Mouse (Mus musculus) telencephalon, adult 2 months (tissue): ENCODE results near the gene Nt5c.
A peak's percentile ranks its signal among the peaks of the same experiment; 100 is the strongest.
"Not testable (repeated sequence)": the region's sequence is repeated elsewhere in the genome, so short reads cannot be mapped to it uniquely, and the experiment has no call there.

Experiments
- DNase-seq: peaks from one replicate; pipeline ENCODE4 v3.0.0-alpha.2; 2011; ENCODE audit warnings: low read depth, low spot score

The Nt5c gene

DNA sequence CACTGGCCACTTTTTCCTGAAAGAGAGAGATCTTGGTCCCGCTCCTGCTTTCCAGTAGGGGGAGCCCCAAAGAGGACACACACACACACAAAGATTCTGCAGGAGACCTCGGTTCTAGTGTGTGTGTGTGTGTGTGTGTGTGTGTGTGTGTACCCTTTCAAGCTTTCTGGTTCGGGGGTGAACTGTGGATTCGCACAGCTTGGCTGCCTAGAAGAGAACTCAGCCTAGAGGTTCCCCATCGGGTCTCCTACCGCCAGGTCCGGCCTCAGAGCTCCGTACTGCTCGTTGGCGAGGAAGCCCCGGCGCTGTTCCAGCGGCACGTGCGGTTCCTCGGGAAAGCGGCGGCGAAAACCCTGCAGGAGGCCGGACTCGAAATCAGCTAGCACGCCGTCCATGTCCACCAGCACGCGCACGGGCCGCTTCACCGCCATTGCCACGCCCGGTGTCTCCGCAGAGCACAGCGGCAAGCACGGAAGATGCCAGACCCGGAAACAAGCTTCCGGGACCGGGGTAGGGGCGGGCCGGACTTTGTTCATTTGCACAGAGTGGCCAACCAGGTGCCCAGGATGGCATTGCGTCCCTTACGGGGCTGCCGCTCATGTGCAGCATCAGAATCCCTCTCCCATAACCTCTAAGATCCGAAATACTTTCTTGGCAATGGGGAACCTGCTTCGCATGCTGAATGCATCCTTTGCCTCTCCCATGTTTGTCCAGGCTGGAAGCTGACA is at the start of gene Nt5c:
Gene Nt5c (minus strand): TSS at position 507 of the 728 bp plus-strand sequence.
- peak; percentile 84 for DNase-seq

DNA sequence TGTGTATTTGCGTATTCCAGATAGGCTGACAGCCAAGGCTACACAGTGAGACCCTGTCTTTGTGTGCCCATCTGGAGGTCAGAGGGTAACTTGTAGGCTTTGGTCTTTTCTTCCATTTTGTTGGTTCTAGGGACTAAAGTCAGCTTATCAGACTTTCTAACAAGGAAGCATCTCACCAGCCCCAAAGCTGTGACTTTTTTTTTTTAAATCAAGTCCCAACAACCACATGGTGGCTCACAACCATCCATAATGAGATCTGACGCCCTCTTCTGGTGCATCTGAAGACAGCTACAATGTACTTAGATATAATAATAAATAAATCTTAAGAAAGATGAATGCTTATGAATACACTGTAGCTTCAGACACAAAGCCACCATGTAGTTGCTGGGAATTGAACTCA is 46.4 kb upstream of the Nt5c start:
- no peak for DNase-seq

DNA sequence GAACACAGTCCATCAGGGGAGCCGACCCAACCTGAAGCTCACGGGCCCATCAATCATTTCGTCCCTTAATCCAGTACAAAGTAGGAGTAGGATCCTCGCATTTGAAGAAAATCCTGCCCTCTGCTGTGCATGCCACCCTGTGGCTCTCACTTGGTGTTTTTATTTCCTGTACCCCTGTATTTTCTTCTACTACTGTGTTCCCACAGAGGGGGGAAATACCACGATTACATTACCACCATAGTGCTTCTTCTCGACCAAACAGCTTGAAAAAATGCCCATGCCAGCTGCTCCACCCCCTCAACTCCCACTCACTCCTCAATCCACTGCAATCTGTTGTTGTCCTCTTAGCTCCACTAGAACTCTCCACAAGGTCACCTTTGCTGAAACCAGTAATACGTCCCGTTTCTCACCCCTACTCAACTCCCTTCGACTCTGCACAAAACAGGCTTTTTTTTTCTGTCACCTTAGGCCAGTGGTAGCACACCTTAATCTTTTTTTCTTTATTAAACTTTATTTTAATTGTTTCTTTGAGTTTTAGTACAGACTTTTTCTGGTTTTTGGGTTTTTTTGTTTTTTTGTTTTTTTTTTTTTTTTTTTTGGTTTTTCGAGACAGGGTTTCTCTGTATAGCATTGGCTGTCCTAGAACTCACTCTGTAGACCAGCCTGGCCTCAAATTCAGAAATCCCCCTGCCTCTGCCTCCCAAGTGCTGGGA is 45.4 kb upstream of the Nt5c start:
- DNase-seq: no peak

DNA sequence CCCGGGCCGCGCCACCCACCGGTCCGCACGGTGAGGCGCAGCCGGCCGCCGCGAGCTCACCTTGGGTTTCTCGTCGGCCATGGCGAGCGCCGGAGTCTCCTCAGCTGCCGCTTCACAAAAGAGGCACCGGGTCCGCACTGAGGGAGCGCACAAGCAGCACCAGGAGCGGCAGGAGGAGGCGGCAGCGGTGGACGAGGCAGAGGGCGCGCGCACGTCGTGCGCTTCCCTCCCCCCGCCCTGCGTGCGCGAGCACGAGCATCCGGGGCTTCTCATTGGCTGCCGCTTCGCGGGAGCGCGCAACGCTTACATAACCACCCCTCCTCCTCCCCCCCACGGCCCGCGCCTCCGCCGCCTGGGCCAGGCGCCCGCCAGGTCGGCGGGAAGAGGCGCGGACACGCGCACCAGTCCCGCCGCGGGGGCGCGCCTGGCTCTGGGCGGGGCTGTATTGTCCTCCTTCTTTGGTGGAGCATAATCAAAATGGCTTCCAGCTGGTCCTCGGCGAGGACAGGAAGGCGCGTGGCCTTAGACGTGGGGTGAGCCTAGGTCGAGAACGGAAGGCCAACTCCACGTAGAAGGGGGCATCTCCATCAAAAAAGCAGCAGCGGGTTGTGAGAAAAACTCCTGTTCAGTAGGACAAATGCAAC is 44.5 kb upstream of the Nt5c start, which contains the start of gene Sumo2:
Gene Sumo2 (minus strand): TSS at position 239 of the 644 bp plus-strand sequence.
- DNase-seq: peak; percentile 82

DNA sequence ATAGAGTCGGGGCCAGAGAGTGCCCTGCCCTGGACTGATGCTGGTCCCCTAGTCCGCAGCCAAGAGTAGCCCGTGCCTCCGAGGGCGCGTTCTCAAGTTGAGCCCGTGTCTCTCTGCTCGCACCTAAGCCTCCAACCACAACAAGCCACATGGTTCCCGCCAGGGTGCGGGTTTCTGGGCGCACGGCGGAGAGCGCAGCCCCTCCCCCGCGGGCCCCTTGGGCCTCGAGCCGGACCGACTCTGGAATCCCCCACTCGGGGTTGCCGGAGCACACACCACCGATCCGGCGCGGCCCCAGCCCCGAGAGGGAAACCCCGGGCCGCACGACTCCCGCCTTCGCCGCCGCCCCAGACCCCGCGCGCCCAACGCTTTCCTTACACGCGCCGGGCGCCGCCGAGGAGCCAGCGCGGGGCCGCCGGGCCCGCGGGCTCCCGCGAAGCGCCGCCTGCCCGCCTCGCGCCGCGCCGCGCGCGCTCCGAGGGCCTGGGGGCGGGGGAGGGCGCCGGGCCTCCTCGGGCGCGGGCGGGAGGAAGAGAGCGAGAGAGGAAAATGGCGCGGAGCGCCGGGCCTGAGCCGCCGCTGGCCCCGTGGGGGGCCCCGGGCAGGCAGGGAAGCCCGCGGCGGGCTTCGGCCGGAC is 43.9 kb upstream of the Nt5c start:
- DNase-seq: no peak

DNA sequence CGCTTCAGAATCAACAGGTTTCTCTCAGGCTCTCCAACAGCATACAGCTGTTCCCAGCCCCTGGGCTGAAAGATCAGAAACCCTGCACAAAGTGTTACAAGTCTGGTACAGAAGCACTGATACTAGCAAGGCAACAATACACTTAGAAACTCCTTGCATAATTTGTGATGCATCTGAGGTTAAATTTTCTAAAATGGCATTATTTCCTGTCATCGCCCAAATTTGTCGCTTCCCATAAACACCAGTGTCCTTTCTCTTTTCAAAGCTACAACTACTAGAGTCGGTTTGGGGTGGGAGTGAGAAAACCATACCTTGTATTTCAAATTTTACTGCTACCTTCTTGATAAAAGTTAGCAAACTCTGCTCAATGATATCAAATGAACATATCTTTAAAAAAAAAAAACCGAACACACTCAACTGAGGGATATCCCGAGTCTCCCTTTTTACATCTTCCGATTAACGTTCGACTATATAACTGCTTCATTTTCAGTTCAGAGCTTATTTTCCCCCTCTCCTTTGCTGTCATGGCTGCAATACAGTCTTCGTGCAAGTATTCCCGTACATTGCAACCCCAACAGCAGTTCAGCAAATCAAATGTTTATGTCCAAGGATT is 43.2 kb upstream of the Nt5c start:
- no peak for DNase-seq

DNA sequence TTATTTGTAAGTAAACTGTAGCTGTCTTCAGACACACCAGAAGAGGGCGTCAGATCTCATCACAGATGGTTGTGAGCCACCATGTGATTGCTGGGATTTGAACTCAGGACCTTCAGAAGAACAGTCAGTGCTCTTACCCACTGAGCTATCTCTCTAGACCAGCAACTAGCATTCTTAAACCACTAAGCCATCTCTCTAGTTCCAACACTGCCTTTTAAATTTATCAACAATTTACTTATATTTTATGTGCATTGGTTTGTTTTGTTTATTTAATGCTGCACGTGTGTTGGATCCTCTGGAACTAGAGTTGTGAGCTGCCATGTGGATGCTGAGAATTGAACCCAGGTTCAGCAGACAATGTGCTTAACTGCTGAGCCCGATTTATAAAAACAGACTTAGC is 34.8 kb upstream of the Nt5c start:
- not testable (repeated sequence) for DNase-seq

DNA sequence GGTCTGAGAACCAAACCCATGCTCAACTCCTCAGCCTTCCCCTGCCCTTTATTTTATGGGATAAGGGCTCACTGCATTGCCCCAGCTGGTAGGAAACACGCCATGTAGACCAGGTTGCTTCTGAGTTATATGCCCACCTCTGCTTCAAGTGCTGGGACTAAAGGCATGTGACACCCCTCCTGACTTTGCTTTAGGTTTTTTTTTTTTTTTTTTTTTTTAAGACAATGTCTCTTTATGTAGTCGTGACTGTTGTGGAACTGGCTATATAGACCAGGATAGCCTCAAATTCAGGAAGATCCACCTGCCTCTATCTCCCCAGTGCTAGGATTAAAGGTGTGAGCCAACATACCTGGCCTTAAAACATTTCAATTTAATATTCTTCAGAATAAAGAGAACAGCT is 31.0 kb upstream of the Nt5c start:
- no peak for DNase-seq

DNA sequence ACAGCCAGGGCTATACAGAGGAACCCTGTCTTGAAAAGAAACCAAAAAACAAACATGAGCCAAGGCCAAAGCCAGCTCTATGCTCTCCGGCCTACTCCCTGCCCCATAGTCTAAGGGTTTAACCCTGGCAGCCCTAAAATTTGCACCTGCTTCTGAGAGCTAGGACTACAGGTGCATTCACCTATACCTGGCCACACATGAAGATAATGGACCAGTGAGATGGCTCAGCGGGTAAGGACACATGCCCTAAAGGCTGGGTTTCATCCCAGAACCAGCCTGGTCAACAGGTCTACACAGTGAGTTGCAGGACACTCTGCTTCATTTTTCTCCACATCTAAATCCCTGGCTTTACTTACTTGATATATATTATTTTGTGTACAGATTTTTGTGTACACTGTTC is 30.6 kb upstream of the Nt5c start:
- no peak for DNase-seq

DNA sequence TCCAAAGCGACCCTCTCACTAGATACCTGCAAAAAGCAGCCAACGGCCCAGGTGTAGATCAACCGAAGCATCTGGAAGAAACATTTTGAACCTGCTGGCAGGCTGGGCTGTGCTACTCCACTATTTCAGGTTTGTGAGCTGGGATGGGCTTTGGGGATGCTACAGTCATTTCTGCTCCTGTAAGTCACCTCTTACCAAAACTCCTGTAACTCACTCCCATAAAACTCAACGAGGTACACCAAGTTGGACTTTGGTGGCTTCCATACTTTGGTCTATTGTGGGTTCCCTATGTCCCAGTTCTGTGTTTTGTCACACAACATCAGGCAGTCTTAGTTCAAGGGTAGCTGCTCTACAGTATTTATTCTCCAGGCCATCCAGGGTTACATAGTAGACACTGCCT is 29.4 kb upstream of the Nt5c start:
- no peak for DNase-seq

DNA sequence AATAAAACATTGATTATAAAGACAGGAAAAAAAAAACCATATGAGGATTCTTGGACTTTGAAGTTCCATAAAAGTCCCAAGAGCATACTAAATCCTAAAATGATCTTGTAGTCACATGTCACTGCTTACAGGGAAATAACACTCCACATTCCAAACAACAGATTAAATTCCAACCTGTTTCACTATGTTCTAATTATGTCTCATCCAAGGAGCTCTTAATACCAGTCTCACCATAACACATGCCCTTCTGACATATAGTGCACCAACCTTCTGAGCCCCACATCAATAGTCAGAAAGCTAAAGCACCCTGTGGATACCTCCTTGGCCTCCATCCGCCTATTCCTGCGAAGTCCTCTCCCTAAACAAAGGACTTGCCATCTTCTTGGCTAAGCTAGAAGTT is 28.6 kb upstream of the Nt5c start:
- no peak for DNase-seq

DNA sequence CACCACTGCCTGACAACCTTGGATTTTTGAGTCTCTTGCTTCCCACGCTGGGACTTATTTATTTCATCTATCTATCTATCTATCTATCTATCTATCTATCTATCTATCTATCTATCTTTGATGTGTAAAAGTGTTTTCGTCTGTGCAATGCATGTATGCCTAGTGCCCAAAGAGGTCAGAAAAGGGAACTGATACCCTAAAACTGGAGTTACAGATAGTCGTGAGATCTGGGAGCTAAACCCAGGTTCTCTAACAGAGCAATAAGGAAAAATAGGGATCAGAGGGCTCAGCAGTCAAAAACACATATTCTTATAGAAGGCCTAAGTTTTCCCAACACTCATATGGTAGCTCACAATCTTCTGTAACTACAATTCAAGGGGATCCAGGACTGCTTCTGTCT is 27.9 kb upstream of the Nt5c start:
- DNase-seq: no peak

DNA sequence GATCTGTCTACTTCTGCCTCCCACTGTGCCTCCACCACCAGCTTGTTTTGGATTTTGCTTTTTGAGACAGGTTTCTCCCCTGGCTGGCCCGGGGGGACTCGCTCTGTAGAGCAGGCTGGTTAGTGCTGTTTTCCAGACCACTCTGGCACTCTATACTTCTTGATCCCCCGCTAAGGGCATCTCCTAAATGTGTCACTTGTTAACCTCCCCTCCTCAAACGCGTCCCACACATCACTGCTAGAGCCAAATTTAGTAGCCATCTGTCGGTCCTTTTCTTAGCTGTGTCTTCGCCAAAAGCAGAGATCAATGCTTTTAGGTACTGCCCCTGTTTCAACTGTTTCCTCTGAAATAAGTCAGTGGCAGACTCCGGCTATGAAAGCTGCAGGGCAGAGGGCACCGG is 27.0 kb upstream of the Nt5c start:
- DNase-seq: peak; percentile 62

DNA sequence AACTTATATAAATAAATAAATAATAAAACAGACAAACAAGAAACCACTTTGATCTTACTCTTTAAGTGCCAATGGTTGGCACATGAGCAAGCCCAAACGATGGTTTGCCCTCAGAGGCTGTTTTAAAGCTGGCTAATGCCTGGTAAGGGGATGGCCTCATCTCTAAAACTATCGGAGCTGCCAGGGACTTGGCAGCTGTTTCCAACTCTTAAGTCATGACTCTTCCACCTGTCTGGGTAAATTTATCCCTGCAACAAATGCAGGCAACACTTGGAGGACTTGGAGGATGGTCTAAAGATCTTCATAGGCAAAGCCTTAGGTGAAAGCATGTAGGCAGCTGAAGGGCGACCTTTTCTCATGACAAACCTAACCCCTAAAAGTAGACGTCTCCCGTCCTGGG is 25.3 kb upstream of the Nt5c start:
- no peak for DNase-seq

DNA sequence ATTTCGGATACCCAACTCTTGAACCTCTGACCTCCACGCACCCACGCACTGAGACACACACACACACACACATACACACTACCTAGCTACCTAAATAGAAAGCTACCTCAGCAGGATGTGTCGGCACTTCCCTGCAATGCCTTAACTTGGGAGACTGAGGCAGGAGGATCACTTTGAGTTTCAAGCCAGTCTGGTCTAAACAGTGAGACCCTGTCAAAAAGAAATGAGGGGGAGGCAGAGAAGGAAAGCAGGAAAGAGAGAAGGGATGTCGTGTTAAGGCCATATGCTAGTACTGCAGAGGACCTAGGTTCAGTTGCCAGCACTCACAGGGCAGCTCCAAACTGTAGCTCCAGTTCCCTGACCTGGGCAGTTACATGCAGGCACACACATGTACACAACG is 23.4 kb upstream of the Nt5c start:
- DNase-seq: no peak

DNA sequence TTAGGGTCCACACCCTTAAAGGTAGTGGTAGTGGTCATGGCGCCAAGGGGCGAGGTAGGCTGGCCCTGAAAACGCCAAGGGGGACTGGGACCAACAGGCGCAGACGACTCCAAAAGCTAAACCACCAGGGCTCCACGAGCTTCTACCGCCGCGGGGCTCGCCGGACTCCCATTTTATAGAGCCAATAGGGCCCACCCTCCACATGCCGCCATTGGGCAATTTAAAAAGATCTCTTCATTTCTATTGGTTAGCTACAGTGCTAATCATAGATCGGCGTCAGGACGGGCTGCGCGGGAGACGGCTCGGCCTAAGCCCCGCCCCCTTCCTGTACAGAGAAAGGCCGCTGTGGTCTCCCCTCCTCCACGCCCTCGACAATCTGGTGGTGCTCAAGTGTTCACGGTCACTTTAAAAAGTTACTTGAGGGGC is 22.6 kb upstream of the Nt5c start, which contains the start of gene Jpt1:
Gene Jpt1 (minus strand): TSS at position 150 of the 426 bp plus-strand sequence.
- DNase-seq: peak; percentile 92

DNA sequence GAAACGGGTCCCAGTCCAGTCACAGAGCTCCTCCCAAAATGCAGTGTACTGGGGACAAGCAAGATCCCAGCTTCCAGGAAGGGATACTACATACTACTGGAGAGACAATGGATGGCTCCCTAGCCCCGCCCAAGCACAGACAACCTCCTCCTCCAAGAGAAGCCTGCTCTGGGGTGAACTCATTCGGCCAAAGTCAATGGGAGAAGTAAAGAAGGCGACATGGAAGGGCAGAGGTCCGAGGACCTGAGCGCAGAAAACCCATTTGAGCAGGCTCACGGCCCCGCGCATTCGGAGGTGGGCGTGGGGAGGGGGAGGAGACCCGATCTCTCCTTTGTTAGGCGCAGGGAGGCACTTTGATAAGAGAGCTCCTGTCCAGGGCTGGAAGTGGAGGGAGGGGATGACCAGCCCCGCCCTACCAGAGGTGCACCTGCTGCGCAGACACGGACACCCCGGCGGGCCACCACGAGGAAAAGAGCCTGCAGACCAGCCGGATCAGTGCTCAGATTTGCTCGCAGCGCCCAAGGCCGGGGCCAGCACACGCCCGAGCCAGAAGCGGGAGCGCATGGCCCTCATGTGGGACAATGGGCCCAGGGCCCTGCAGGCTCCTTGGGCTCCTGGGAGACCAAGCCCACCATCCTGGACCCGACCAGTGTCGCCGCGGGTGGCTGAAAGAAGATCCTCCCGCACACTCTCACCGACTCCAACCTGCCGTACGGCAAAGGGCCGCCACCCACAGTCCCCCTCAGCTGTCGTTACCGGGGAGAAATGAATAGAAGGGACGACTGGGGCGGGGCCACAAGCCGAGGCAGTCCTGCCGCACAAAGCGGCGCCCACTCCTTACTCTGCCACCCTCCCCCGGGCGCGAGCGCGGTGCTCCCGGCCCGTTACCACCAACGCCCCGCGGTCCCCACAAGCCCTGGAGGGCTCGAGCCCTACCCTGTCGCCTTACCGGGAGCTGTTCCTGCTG is 21.9 kb upstream of the Nt5c start:
- DNase-seq: no peak

DNA sequence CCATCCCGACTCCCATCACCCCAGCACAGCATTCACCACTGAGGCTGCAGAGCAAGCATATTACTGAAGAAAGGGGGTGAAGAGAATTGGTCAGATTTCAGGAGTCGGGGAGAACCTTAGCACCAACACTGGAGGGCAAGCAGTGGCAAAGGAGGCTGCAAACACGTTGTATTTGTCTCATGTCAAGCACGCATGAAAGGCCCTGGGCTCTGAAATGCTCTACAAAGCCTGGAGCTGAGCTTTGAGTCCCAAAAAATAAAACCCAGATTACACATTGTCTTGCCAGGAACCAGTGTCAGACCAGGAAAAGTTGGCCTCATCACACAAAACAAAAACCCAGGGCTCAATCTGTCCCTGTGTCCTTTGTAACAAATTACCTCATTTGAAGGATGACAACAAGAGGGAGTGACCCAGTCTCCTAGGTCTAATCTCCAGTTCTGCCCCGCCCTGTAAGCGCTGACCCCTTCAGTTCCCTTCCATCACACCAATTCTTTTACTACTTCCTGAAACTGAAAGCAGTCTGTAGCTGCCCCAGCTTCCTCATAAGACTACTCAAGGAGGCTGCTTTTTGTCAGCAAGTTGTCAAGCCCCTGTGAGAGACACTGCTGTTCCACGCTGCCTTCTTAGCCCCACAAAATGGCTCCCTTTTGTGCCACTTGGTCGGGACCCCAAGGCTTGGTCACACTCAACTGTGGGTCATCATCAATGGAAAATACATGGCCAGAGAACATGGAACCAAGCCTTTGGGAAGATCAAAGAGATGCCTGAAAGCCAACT is 20.9 kb upstream of the Nt5c start:
- no peak for DNase-seq

DNA sequence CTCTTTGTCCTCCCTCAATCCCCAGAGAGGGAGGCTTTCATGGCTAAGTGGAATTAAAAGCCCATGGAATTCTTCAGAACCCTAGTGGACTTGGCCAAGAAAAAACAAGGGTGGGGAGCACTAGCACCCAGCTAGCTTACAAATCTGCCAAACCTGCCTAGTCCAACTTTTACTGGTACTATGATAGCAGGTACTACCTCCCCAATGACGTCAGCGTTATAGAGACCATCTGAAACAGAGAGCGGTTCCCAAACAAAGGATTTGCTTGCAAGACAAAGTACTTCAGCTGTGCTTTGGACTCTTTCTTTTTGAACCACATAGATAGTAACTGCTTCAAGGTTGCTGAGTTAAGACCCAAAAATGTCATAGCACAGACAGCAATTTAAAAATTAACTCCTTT is 20.3 kb upstream of the Nt5c start:
- DNase-seq: no peak

DNA sequence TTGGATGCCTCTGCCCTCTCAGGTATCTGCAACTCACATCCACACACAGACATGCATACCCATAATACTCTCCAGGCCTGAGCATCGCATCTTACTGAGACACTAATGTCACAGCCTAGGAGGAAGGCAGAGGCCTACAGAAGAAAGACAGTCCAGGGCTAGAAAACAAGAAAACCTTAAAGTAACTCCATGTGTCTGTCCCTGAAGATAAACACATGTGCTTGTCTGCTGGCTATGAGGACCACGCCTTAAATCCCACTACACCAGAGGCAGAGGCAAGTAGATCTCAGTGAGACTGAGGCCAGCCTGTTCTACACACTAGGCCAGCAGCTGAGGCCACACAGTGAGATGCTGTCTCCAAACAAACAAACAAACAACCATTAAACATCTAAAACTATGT is 19.5 kb upstream of the Nt5c start:
- no peak for DNase-seq
